Mouse (Mus musculus) left cerebral cortex, postnatal 14 days (tissue): ENCODE results near the gene Pam. TPM values are rescaled to one million over a fixed set of nuclear protein-coding genes. Genes with fewer than 3 reads are reported as not detected.
A peak's percentile ranks its signal among the peaks of the same experiment; 100 is the strongest.
"Not testable (repeated sequence)": the region's sequence is repeated elsewhere in the genome, so short reads cannot be mapped to it uniquely, and the experiment has no call there.

Source experiments
- DNase-seq, 2 experiments: peaks; one replicate each; pipeline ENCODE4 v3.0.0; 2021 to 2022; ENCODE audit warnings: low spot score in 2 of 2, mixed read lengths in 1 of 2
- intact Hi-C: fragments of 180-260 bp; cut with DNase I; formaldehyde crosslinking; loops from one replicate; pipeline ENCODE4 v1.15.1; 2025
- total RNA-seq, 2 experiments: library from RNA; stranded (reverse); gene quantifications; 2 replicates each; pipeline ENCODE4 v1.2.3; 2021

Pam gene
- total RNA-seq, 2 experiments from 2014 or later, result 223 to 229 TPM

DNA sequence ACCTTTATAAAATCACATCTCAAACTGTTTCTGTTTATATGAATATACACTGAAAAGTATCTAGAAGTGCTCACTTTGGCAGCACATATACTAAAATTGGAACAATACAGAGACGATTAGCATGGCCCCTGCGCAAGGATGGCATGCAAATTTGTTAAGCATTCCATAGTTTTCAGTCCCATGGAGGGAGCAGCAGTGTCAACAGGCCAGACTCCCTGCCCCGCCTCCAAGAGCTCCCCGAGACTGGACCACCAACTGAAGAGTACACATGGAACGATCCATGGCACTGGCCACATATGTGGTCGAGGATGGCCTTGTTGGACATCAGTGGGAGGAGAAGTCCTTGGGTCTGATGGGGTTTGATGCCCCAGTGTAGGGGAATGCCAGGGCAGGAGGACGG, 45.7 kb downstream of the Pam start:
- intact Hi-C loops, result no loop called here
- DNase-seq, result no peak

DNA sequence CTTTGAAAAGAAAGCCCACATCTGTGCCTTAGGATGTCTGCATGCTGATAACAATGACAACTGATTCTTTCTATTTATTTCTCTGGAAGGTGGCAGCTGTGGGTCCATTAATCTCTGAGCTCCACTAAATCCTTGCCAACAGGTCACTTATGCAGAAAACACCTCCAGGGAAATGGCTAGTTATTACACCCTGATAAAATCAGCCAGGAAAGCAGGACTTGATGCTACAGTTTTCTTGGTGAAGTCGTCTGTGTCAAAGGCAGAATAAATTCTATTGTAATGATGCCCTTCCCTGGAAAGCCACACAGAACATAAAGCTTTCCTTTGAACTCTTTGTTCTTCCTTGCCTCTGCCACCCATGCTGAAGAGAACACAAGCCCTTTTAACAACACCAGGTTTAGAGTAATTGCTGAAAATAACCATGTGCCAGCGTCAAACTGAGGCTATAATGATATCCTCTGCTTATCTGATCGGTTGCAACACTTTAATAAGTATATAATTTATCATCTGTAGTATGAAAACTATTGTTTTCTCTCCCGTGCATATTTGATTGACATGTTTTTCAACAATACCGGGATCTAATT, 47.1 kb downstream of the Pam start:
- intact Hi-C loops, result no loop called here
- no peak for DNase-seq

- DNase-seq, result peak; percentile 65 to 79
- intact Hi-C loops, result no loop called here
Measured at GRCm38 (mm10) chr1:98047284-98048217, 47.9 kb downstream of the Pam start.

DNA sequence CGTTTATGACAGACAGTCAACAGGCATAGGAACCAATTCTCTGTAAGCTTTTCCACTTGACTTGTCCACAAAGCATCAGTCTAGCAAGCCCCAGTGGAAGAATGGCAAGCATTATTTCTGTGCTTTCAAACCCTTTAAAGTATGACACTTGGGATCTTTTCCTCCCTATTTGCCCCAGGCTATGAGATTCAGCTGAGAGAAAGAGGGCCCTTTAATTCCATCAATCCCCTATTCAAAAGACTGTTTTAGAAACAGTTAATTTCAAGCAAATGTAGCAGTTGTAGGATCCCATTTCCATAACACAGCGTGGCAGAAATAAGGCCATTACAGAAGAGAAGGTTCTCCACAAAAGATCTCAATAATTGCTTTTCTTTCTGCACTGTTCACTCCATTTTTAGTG, 53.0 kb downstream of the Pam start:
- DNase-seq, result no peak
- intact Hi-C loops, result no loop called here

DNA sequence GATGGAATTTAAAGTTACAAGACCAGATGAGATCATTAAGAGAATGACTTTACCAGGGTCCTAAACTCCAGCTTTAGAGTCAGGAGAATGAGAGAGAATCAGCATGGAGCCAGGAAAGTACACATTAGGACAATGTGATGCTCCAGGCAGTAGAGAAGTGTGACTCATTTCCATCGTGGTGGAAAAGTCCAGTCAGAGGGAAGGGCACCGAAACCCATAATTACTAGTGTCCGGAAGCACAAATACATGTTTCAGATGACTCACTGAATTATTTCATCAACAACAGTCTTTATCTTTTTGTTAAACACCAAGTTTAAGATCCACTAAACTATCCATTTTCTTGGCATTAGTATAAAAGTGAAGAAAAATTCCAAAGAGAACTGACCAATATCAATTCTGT, 57.2 kb downstream of the Pam start:
- intact Hi-C loops, result no loop called here
- DNase-seq, result no peak

- intact Hi-C loops, result no loop called here
- no peak for DNase-seq
Measured at GRCm38 (mm10) chr1:98035736-98036135, 59.7 kb downstream of the Pam start.

- peak; percentile 74 to 89 for DNase-seq
- intact Hi-C loops, result no loop called here
Measured at GRCm38 (mm10) chr1:98031802-98032201, 63.6 kb downstream of the Pam start.

- no peak for DNase-seq
- intact Hi-C loops, result no loop called here
Measured at GRCm38 (mm10) chr1:98029025-98029424, 66.4 kb downstream of the Pam start.

DNA sequence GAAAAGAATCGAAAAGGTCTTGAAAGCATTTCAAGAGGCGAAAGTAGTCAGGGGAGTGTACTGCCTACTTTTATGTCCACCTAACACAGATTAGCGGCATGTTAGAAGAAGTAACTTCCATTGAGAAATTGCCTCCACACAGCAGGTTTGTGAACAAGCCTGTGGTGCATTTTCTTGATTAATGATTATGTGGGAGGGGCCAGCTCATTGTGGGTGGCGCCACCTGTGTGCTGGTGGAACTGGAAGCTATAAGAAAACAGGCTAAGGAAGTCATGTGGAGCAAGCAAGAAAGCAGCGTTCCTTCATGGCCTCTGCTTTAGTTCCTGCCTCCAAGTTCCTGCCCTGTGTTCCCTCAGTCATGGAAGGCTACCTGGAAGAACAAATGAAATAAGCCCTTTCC, 67.0 kb downstream of the Pam start:
- intact Hi-C loops, result no loop called here
- no peak for DNase-seq

GRCm38 (mm10) chr1:98027959-98028358, 67.5 kb downstream of the Pam start:
- intact Hi-C loops, result no loop called here
- DNase-seq, result no peak

- intact Hi-C loops, result no loop called here
- DNase-seq, result no peak
Measured at GRCm38 (mm10) chr1:98025924-98026640, 69.4 kb downstream of the Pam start.

- intact Hi-C loops, result no loop called here
Measured at GRCm38 (mm10) chr1:98023866-98024265, 71.6 kb downstream of the Pam start.

DNA sequence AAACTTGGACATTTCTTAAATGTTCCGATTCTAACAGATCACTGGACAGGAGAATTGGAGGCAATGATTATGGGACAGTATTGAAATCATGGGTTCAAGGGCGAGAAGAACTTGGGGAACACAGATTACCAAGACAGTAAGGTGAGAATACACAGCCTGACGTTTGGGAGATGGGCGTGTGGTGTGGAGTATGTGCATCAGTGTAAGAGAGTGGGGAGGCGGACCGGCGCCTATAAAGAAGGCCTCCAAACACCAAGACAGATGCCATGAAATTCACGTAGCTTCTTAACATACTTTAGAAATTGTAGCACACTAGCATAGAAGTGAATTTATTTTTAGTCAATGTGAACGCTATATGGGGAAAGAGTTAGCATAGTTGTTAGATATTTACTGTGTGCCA, 76.5 kb downstream of the Pam start:
- peak in 1 of 2 experiments; percentile 19 for DNase-seq

More at GRCm38 (mm10) chr1:98023866-98024265, 71.6 kb downstream of the Pam start:
- DNase-seq, result no peak

DNA sequence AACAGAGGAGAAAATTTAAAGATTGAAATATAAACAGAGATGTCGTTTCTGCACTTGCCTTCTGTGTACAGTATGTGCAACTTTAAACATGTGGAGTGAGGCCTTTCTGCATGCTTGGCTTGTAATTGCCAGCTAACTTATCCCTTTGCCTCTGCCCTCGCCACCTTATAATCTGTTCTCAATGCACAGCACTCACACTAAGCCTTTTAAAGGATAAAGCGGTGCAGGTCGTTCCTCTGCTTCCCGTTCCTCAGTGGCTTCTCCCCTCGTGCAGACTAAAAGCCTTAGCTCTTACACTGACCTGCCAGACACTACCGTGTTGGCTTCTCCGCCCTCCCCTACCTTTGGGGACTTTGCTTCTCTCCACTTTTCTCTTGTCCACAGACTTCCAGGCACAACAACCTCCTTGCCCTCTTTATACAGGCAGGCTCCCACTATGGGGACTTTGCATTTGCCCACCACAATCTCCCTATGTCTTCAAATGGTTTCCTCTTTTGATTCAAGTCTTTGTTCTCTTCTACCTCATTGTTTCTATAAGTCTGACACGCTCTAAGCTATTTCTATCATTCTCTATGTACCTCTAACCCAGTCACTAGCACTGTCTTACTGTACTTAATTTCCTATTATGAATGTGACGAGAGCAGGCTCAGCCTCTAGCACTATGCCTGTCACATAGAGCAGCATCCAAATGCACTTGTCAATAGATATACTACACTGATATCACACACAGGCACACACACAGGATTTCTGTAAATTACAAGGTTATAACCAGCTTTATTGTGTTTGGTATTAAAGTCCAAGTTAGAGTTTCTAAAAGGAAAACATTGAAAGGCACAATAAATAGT, 79.2 kb downstream of the Pam start:
- no peak for DNase-seq
- intact Hi-C loops, result no loop called here

More for the DNA sequence above, 76.5 kb downstream of the Pam start:
- intact Hi-C loops, result no loop called here

DNA sequence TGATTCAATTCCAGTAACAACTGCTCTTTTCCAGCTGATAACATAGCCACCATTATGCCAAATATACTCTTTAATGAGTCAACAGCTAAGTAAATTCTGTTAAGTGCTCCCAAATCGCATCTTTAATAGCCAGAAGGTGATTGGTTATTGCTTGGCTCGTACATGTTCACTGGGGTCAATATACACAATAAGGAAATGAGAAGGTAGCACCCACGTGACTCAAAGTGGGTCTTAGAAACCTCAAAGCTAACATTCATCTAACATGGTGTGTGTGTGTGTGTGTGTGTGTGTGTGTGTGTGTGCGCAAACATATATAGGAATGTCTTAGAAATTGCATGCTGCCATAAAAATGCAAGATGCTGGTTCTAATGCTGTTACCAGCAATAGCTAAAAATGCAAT, 79.9 kb downstream of the Pam start:
- DNase-seq, result no peak
- intact Hi-C loops, result no loop called here

GRCm38 (mm10) chr1:98002561-98003425, 92.7 kb downstream of the Pam start:
- intact Hi-C loops, result no loop called here
- peak; percentile 78 to 86 for DNase-seq

- intact Hi-C loops, result no loop called here
- DNase-seq, result no peak
Measured at GRCm38 (mm10) chr1:97999465-97999864, 96.0 kb downstream of the Pam start.

- intact Hi-C loops, DNase-seq: not testable (repeated sequence)
Measured at GRCm38 (mm10) chr1:97998961-97999360, 96.5 kb downstream of the Pam start.
